Mouse (Mus musculus) spleen, embryonic (tissue): ENCODE measurements around the gene Gpr176.

Experiments
- CTCF ChIA-PET: fragments of 350-600 bp; sonication (Branson Sonifier 250); formaldehyde crosslinking; loops from one replicate; lab custom pipeline; 2022; lab: Charles Lee

Gpr176 gene

GRCm38 (mm10) chr2:118372901-118373571, at the start of gene Gpr176:
Gene Gpr176 (minus strand): TSS chr2:118373419.
- CTCF ChIA-PET, result interaction anchor here (0.6 kb wide), 1 partner anchor 12 kb away, joined by 3 read pairs; no protein-coding TSS in a partner anchor

GRCm38 (mm10) chr2:118422385-118422784, 49.2 kb upstream of the Gpr176 start:
- CTCF ChIA-PET, result interaction anchor here (0.8 kb wide), 1 partner anchor 11 kb away, joined by 3 read pairs; no protein-coding TSS in a partner anchor

GRCm38 (mm10) chr2:118421951-118422350, 48.7 kb upstream of the Gpr176 start:
- CTCF ChIA-PET, result interaction anchor here (0.8 kb wide), 1 partner anchor 11 kb away, joined by 3 read pairs; no protein-coding TSS in a partner anchor

- CTCF ChIA-PET, result no interaction called here
These were observed 44.9 kb upstream of the Gpr176 start for GRCm38 (mm10) chr2:118418076-118418475.

DNA sequence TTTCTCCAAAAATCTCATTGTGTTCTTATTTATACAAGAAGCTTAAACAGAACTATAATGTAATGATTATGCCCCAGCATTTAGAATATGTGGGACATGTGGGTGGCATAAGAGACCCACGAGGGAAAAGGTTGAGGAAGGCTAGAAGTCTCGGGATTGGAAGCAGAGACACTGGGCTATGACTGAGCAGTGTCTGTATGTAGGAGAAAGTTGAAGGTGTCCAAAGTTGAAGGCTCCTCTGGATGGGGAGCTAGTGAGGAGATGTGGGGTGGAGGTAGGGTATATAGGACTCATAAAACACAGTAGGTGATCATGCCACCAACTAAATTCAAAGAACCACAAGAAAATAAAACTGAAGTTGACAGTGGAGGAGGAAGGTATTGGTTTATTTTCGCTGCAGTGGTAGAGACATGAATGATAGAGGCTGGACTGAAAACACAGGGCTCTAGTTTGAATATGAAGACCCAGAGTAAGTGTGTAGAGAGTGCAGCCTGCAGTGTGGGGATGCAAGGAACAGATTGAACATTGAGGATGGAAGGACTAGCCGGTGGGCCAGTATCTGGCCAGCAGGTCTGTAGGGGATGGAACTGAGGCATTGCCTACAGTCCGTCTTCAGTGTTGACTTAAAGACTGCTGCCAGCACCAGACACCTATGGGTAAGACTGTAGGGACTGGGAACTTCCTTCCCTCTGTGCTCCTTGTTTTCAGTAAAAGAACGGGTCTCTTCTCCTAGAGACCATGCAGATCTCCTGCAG, 42.6 kb upstream of the Gpr176 start:
- CTCF ChIA-PET, result no interaction called here

- CTCF ChIA-PET, result interaction anchor here (0.5 to 0.6 kb wide), 2 partner anchors 170 to 1064 kb away, joined by 3 to 4 read pairs; no protein-coding TSS in a partner anchor
These were observed 39.6 kb upstream of the Gpr176 start for GRCm38 (mm10) chr2:118412821-118413220.

GRCm38 (mm10) chr2:118408336-118408895, 35.2 kb upstream of the Gpr176 start:
- CTCF ChIA-PET, result no interaction called here

GRCm38 (mm10) chr2:118406811-118407210, 33.6 kb upstream of the Gpr176 start:
- CTCF ChIA-PET, result no interaction called here

DNA sequence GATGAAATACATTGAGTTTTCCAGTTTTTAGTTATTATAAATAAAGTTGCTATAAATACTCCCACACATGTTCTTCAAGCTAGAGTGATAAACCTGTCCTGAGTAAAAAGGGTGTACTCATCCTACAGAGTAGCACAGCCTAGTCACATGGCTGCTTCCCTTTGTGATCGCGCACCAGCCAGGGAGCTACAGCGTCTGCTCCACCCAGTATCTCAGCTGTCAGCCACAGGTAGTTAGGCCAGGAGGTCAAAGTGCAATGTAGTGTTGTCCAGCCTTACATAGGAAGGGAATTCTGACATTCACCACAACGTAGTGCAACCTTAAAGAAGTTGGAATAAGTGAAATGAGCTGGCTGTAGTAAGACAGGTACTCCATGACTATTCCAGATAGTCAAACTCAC, 32.3 kb upstream of the Gpr176 start:
- CTCF ChIA-PET, result no interaction called here

DNA sequence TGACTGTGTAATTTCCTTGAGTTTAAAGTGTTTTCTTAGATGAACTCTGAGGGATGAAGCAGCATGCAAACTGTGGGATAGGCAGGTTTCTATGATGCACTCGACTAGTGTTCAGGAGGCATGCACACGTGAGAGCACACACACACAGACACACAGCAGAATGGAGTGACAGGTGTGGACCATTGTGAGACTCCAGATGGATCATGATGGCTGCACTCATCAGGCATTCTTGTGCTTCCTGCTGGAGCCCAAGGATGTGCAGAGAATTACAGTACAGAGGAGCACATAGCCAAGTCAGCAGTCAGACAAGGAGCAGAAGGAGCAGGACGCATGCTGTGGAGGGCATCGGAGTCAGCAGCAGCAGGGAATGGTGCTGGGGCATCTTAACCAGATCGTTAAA, 31.1 kb upstream of the Gpr176 start:
- CTCF ChIA-PET, result no interaction called here

GRCm38 (mm10) chr2:118401834-118402727, 28.9 kb upstream of the Gpr176 start:
- CTCF ChIA-PET, result no interaction called here

DNA sequence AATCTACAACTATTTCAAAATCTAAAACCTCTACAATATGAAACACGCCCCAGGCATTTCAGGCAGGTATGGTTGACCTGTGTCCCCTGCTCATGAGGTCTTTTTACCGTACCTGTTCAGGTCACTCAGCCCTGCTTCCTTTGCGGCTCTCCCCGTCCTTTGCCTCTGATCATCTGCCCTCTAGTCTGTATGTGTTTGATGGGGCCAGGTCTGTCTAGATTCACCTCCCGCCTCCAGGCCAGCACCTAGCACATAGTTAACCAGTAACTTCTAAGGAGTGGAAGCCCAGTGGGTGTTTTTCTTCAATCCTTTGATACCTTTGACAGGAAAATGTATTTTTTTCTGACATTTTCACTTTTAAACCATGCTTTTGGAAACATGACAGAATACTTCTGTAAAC, 26.5 kb upstream of the Gpr176 start:
- CTCF ChIA-PET, result no interaction called here

- CTCF ChIA-PET, result no interaction called here
These were observed 18.0 kb upstream of the Gpr176 start for GRCm38 (mm10) chr2:118391201-118391600.

GRCm38 (mm10) chr2:118390072-118390471, 16.9 kb upstream of the Gpr176 start:
- CTCF ChIA-PET, result interaction anchor here (0.6 kb wide), 1 partner anchor 128 kb away, joined by 3 read pairs; no protein-coding TSS in a partner anchor

- CTCF ChIA-PET, result interaction anchor here (0.7 kb wide), 1 partner anchor 150 kb away, joined by 12 read pairs; no protein-coding TSS in a partner anchor
These were observed 16.4 kb upstream of the Gpr176 start for GRCm38 (mm10) chr2:118389569-118389968.

DNA sequence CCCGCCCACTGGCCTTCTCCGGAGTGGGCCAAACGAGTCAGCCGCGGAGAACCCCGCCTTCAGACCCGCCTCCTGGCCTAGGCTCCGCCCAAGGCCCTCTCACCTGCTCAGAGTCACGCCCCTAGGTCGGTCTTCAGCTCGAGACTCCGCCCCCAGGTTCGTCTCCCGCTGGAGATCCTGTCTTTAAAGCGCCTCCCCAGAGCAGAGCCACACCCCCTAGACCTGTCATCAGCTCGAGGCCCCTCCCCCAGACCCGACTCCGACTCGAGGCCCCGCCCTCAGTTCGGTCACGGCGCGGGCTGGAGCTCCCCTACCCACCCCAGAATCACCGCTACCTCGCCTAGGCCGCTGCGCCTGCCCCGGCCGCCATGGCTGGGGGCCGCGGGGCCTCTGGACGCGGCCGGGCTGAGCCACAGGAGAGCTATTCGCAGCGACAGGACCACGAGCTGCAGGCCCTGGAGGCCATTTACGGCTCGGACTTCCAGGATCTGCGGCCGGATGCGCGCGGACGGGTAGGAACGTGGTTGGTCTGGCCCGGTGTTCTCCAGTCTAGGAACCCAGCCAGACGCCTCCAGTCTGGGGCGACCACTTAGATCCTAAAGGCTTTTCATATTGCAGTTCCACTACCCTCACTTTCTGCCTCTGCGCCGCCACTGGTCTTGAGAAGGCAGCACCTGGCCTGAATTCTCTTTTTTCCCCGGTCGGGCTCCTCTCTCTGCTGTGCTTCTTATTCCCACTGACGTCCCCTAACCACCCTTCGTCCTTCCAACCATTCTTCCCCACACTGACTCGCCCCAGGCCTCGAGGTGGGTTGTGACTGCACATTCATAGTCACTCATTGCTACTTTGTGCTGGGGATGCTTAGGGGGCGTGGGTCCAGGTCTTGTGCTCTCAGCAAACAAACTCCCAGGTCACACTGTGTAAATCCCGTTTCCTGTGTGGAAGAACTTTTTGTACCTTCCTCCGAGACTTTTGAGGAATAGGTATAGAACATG, 15.4 kb upstream of the Gpr176 start, which contains the start of gene Eif2ak4:
Gene Eif2ak4, plus strand, starts transcription at position 278 of the 995 bp plus-strand sequence.
- CTCF ChIA-PET, result interaction anchor here (0.7 kb wide), 1 partner anchor 149 kb away, joined by 12 read pairs; no protein-coding TSS in a partner anchor

DNA sequence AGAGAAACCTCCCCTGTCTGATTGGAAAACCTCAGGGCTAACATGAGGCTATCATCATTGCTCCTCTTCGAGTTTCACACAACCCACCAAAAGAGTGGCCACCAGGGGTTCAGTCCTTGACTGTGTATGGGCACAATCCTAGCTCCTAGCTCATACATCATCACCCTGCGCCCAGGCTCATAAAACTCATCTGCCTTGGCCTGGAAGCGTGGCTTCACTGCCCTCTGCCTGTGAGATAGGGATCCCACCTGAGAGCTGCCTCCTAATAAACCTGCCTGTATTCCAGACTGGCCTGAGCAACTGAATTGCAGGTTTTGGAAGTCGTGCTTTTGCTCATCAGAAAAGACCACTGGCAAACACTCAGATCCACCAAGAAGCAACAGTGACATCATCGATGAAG, 10.2 kb upstream of the Gpr176 start:
- CTCF ChIA-PET, result no interaction called here

DNA sequence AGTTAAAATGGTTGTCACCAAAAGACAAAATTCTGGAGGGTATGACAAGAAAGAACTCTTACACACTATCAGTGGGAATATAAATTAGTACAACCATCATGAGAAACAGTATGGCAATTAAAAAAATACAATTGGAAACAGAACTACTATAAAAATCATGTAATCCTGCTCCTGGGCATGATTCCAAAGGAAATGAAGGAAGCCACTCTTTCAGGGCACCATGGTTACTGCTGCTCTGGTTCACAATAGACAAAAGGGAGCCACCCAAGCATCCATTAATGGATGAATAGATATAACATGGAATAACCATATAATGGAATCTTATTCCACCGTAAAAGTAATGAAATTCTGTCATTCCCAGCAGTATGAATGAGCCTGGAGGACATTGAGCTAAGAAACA, 6.5 kb upstream of the Gpr176 start:
- CTCF ChIA-PET, result no interaction called here

DNA sequence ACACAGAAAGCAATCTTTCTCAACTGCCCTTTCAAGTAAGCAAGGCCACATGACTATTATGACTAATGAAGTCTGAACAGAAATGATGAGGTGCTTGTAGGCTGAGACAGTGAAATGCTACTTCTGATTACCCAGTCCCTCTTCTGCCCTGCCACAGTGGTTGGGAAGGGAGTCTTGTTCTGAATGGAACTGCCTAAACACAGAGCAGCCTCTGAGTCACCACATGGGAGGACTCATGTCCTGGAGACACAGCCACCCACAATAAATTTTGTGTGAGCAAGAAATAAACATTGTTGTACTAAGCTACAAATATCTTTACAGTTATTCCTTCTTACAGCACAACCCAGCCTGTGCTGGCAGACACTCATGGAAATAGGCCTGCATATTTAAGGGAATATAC, 2.7 kb upstream of the Gpr176 start:
- CTCF ChIA-PET, result interaction anchor here (0.7 kb wide), 1 partner anchor 1551 kb away, joined by 3 read pairs; no protein-coding TSS in a partner anchor

GRCm38 (mm10) chr2:118375522-118375921, 2.3 kb upstream of the Gpr176 start:
- CTCF ChIA-PET, result interaction anchor here (0.7 kb wide), 1 partner anchor 1551 kb away, joined by 3 read pairs; no protein-coding TSS in a partner anchor
